Mouse (Mus musculus): ENCODE results near the gene Zmynd15. TPM values are rescaled to one million over a fixed set of nuclear protein-coding genes. Genes with fewer than 3 reads are reported as not detected.

Gene Zmynd15
- polyA plus RNA-seq, 1 experiment from 2014 or later: 0.43 TPM

- no peak for ATAC-seq (ENCODE audit: low FRiP score)
- no peaks in the 10 kb centered on the region for H3K36me3 ChIP-seq (ENCODE audit: control insufficient read depth, insufficient read depth, low read length)
Measured at GRCm38 (mm10) chr11:70504970-70505369, 45.7 kb downstream of the Zmynd15 start, which contains the start of gene Tm4sf5. Gene Tm4sf5, plus strand, starts transcription at chr11:70505244.

GRCm38 (mm10) chr11:70506385-70506784, 47.2 kb downstream of the Zmynd15 start:
- WGBS: 34% methylated on average over 4 of the region's 4 CpGs
- H3K4me3 ChIP-seq (ENCODE audit: low read depth, low read length): no peak overlapping the region

More at GRCm38 (mm10) chr11:70504970-70505369, 45.7 kb downstream of the Zmynd15 start, which contains the start of gene Tm4sf5:
- H3K4me3 ChIP-seq (ENCODE audit: low read depth, low read length): no peak within 1 kb of the TSS
- no peaks in the 10 kb centered on the region for H3K27me3 ChIP-seq (ENCODE audit: control insufficient read depth, insufficient read depth, low read length)
- no peak for DNase-seq (ENCODE audit: low spot score)
- no peak within 1 kb of the TSS for H3K27ac ChIP-seq (ENCODE audit: low read depth, low read length)
- no peaks in the 10 kb centered on the region for H3K9me3 ChIP-seq (ENCODE audit: control insufficient read depth, low read length)
- no peaks in the 10 kb centered on the region for H3K4me1 ChIP-seq (replicated peaks; ENCODE audit: control insufficient read depth, insufficient read depth, low read length)
- H3K9ac ChIP-seq (ENCODE audit: low read depth, low read length): no peak within 1 kb of the TSS
- 79% methylated on average over 9 of the region's 9 CpGs for WGBS
- H3K4me2 ChIP-seq (replicated peaks; ENCODE audit: low read depth, low read length): no peak within 1 kb of the TSS

GRCm38 (mm10) chr11:70506962-70507515, 47.8 kb downstream of the Zmynd15 start:
- ATAC-seq (ENCODE audit: low FRiP score) (no peak), DNase-seq (ENCODE audit: low spot score) (no peak)
- H3K27ac ChIP-seq (ENCODE audit: low read depth, low read length): no peak overlapping the region
- H3K9ac ChIP-seq (ENCODE audit: low read depth, low read length): no peak overlapping the region
- H3K9me3 ChIP-seq (ENCODE audit: control insufficient read depth, low read length): no peaks in the 10 kb centered on the region
- H3K4me1 ChIP-seq (replicated peaks; ENCODE audit: control insufficient read depth, insufficient read depth, low read length): no peaks in the 10 kb centered on the region
- no peak overlapping the region for H3K4me2 ChIP-seq (replicated peaks; ENCODE audit: low read depth, low read length)
- H3K4me3 ChIP-seq (ENCODE audit: low read depth, low read length): no peak overlapping the region
- no peaks in the 10 kb centered on the region for H3K36me3 ChIP-seq (ENCODE audit: control insufficient read depth, insufficient read depth, low read length)
- H3K27me3 ChIP-seq (ENCODE audit: control insufficient read depth, insufficient read depth, low read length): no peaks in the 10 kb centered on the region
- WGBS: 79% methylated on average over 7 of the region's 7 CpGs

More at GRCm38 (mm10) chr11:70506385-70506784, 47.2 kb downstream of the Zmynd15 start:
- H3K27ac ChIP-seq (ENCODE audit: low read depth, low read length): no peak overlapping the region
- H3K27me3 ChIP-seq (ENCODE audit: control insufficient read depth, insufficient read depth, low read length): no peaks in the 10 kb centered on the region
- no peak for ATAC-seq (ENCODE audit: low FRiP score)
- no peaks in the 10 kb centered on the region for H3K36me3 ChIP-seq (ENCODE audit: control insufficient read depth, insufficient read depth, low read length)
- H3K4me2 ChIP-seq (replicated peaks; ENCODE audit: low read depth, low read length): no peak overlapping the region
- H3K9ac ChIP-seq (ENCODE audit: low read depth, low read length): no peak overlapping the region
- H3K9me3 ChIP-seq (ENCODE audit: control insufficient read depth, low read length): no peaks in the 10 kb centered on the region
- no peaks in the 10 kb centered on the region for H3K4me1 ChIP-seq (replicated peaks; ENCODE audit: control insufficient read depth, insufficient read depth, low read length)
- DNase-seq (ENCODE audit: low spot score): peak; percentile 65

GRCm38 (mm10) chr11:70509753-70510564, 50.7 kb downstream of the Zmynd15 start:
- Histone ChIP-seq H3K9me3 (ENCODE audit: control insufficient read depth, low read length) (no peaks in the 10 kb centered on the region), H3K36me3 (ENCODE audit: control insufficient read depth, insufficient read depth, low read length) (no peaks in the 10 kb centered on the region), H3K9ac (ENCODE audit: low read depth, low read length) (no peak overlapping the region; the same call in 1 of the 2 replicates), H3K4me1 (replicated peaks; ENCODE audit: control insufficient read depth, insufficient read depth, low read length) (0 out of 2 replicates have a peak, but pooled peaks cover 2% of the 10 kb centered on the region), H3K4me2 (replicated peaks; ENCODE audit: low read depth, low read length) (peak overlapping the region; percentile 18; the same call in 1 of the 2 replicates), H3K27me3 (ENCODE audit: control insufficient read depth, insufficient read depth, low read length) (no peaks in the 10 kb centered on the region), H3K27ac (ENCODE audit: low read depth, low read length) (no peak overlapping the region), H3K4me3 (ENCODE audit: low read depth, low read length) (no peak overlapping the region)
- DNase-seq (ENCODE audit: low spot score) (peak; percentile 62), ATAC-seq (ENCODE audit: low FRiP score) (no peak)
- WGBS: 10% methylated on average over 19 of the region's 19 CpGs

- Histone ChIP-seq H3K9ac (ENCODE audit: low read depth, low read length) (no peak overlapping the region), H3K4me1 (replicated peaks; ENCODE audit: control insufficient read depth, insufficient read depth, low read length) (0 out of 2 replicates have a peak, but pooled peaks cover 2% of the 10 kb centered on the region), H3K27me3 (ENCODE audit: control insufficient read depth, insufficient read depth, low read length) (no peaks in the 10 kb centered on the region), H3K9me3 (ENCODE audit: control insufficient read depth, low read length) (no peaks in the 10 kb centered on the region), H3K4me3 (ENCODE audit: low read depth, low read length) (no peak overlapping the region), H3K4me2 (replicated peaks; ENCODE audit: low read depth, low read length) (no peak overlapping the region), H3K36me3 (ENCODE audit: control insufficient read depth, insufficient read depth, low read length) (no peaks in the 10 kb centered on the region), H3K27ac (ENCODE audit: low read depth, low read length) (no peak overlapping the region)
- DNase-seq (ENCODE audit: low spot score) (no peak), ATAC-seq (ENCODE audit: low FRiP score) (no peak)
- WGBS: 85% methylated on average over 2 of the region's 2 CpGs
Measured at GRCm38 (mm10) chr11:70511242-70511641, 52.0 kb downstream of the Zmynd15 start.

GRCm38 (mm10) chr11:70511825-70512224, 52.6 kb downstream of the Zmynd15 start:
- ATAC-seq (ENCODE audit: low FRiP score): no peak
- Histone ChIP-seq H3K9ac (ENCODE audit: low read depth, low read length) (no peak overlapping the region), H3K4me2 (replicated peaks; ENCODE audit: low read depth, low read length) (no peak overlapping the region), H3K4me3 (ENCODE audit: low read depth, low read length) (no peak overlapping the region), H3K27ac (ENCODE audit: low read depth, low read length) (no peak overlapping the region), H3K36me3 (ENCODE audit: control insufficient read depth, insufficient read depth, low read length) (no peaks in the 10 kb centered on the region), H3K4me1 (replicated peaks; ENCODE audit: control insufficient read depth, insufficient read depth, low read length) (0 out of 2 replicates have a peak, but pooled peaks cover 2% of the 10 kb centered on the region), H3K9me3 (ENCODE audit: control insufficient read depth, low read length) (no peaks in the 10 kb centered on the region), H3K27me3 (ENCODE audit: control insufficient read depth, insufficient read depth, low read length) (no peaks in the 10 kb centered on the region)
- DNase-seq (ENCODE audit: low spot score): no peak
- WGBS: 96% methylated on average over 7 of the region's 7 CpGs

- no peak overlapping the region for H3K27ac ChIP-seq (ENCODE audit: low read depth, low read length)
- 79% methylated on average over 7 of the region's 7 CpGs for WGBS
- DNase-seq (ENCODE audit: low spot score) (no peak), ATAC-seq (ENCODE audit: low FRiP score) (no peak)
- 0 out of 2 replicates have a peak, but pooled peaks cover 2% of the 10 kb centered on the region for H3K4me1 ChIP-seq (replicated peaks; ENCODE audit: control insufficient read depth, insufficient read depth, low read length)
- no peak overlapping the region for H3K4me3 ChIP-seq (ENCODE audit: low read depth, low read length)
- H3K4me2 ChIP-seq (replicated peaks; ENCODE audit: low read depth, low read length): no peak overlapping the region
- no peaks in the 10 kb centered on the region for H3K27me3 ChIP-seq (ENCODE audit: control insufficient read depth, insufficient read depth, low read length)
- H3K9ac ChIP-seq (ENCODE audit: low read depth, low read length): no peak overlapping the region
- no peaks in the 10 kb centered on the region for H3K9me3 ChIP-seq (ENCODE audit: control insufficient read depth, low read length)
- no peaks in the 10 kb centered on the region for H3K36me3 ChIP-seq (ENCODE audit: control insufficient read depth, insufficient read depth, low read length)
Measured at GRCm38 (mm10) chr11:70512709-70513342, 53.6 kb downstream of the Zmynd15 start.

GRCm38 (mm10) chr11:70513520-70513919, 54.3 kb downstream of the Zmynd15 start:
- Histone ChIP-seq H3K27me3 (ENCODE audit: control insufficient read depth, insufficient read depth, low read length) (no peaks in the 10 kb centered on the region), H3K4me2 (replicated peaks; ENCODE audit: low read depth, low read length) (no peak overlapping the region), H3K36me3 (ENCODE audit: control insufficient read depth, insufficient read depth, low read length) (no peaks in the 10 kb centered on the region), H3K4me1 (replicated peaks; ENCODE audit: control insufficient read depth, insufficient read depth, low read length) (0 out of 2 replicates have a peak, but pooled peaks cover 2% of the 10 kb centered on the region), H3K9ac (ENCODE audit: low read depth, low read length) (no peak overlapping the region), H3K4me3 (ENCODE audit: low read depth, low read length) (no peak overlapping the region), H3K9me3 (ENCODE audit: control insufficient read depth, low read length) (no peaks in the 10 kb centered on the region), H3K27ac (ENCODE audit: low read depth, low read length) (no peak overlapping the region)
- no peak for DNase-seq (ENCODE audit: low spot score)
- no peak for ATAC-seq (ENCODE audit: low FRiP score)
- 59% methylated on average over 11 of the region's 11 CpGs for WGBS
